Mouse (Mus musculus): ENCODE measurements around the gene Pakap.

Pakap gene

DNA sequence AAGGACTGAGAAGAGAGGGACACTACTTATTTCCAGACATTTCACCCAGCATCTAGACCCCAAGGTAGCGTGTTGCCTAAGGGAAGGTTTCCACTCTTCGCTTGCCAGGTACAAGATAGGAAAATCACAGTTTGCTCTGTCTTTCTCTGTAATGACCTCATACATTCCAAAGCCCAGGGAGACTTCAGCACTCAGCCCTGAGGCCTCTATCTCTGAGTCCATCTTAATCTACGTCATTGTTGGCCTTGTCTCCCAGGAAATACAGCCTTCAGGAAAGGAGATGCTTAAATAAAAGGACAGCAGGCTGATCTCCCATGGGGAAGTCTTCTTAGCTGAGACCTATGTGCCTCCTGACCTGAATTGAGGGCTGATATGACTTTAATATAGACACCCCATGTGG lies 234.4 kb downstream of the Pakap start:
- DNase-seq (ENCODE audit: low spot score) = no peak

DNA sequence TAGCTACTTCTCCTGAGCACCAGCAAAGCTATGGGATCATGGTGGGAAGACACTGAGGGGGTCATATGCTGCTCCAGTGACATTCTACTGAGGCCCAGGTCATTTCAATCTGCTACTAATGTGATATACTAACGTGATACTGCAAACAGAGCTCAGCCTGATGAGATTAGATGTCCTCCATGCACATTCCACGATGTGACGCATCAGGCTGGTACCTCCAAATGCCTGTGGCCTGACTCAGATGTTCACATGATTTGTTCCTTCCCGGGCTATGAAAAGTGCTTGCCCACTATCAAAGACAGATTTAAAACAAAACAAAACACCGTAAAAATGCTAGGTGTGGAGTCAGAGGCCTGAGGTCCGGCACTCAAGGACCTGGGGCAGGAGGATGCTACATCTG lies 236.9 kb downstream of the Pakap start:
- DNase-seq (ENCODE audit: low spot score) = peak; percentile 54

DNA sequence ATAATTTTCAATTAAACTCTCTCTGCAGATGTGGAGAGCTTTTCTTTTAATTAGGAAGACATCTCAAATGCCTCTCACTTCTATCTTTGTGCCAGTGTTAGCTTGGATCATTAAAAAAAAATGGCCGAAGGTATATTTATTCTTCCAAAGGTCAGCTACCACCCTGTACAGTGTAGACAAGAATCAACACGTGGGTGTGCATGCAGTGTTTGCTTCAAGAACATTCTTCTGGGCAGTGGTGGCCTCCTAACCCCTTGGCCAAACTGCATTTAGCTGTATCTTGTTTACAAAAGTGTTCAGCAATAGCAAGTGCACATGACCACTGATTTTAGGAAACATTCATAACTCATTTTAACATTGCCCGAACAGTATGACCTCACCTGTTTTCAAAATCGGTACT lies 241.5 kb downstream of the Pakap start:
- DNase-seq (ENCODE audit: low spot score) = no peak

DNA sequence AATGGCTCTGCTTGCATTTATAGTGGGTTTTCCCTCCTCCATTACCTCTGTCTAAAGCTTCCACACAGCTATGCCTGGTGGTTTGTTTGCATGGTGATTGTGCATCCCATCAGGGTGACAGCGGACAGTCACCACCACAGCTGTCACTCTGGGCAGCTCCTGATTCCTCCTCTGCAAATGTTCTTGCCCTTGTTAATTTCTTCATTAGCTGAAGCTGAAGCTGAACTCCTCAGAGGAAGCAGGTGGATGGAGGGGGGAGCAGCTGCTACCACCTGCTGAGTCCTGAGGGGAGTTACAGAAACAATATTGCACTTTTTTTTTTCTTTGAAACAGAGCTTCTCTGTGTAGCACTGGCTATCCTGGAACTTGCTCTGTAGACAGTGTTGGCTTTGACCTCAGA lies 244.1 kb downstream of the Pakap start:
- no peak for DNase-seq (ENCODE audit: low spot score)

DNA sequence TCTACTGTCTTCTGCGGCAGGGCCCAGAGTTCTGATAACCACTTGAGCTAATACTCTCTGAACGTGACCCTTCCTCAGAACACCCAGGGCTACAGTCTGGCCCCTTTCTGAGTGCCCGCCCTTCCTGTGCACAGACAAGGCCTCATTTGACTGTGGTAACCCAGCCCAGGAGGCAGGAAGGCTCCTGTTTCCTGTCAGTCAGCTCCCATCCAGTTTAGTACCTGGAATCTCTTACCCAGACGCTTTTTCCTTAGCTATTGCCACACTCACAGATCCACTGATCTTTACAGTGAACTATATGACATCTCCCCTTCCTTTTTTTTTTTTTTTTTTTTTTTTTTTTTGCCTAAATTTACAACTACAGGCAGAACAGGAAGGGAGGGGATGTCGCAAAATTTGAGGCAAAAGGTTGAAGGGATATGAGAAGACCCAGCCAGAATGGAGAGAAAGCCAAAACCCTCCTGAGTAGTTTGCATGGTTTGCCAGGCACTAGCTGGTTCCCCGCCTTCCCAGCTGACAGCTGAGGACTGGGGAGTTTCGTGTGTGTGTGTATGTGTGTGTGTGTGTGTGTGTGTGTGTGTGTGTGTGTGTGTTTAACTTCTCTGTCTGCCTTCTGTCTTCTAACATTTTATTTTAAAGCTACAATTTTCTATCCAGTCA lies 245.1 kb downstream of the Pakap start:
- DNase-seq (ENCODE audit: low spot score) = no peak

DNA sequence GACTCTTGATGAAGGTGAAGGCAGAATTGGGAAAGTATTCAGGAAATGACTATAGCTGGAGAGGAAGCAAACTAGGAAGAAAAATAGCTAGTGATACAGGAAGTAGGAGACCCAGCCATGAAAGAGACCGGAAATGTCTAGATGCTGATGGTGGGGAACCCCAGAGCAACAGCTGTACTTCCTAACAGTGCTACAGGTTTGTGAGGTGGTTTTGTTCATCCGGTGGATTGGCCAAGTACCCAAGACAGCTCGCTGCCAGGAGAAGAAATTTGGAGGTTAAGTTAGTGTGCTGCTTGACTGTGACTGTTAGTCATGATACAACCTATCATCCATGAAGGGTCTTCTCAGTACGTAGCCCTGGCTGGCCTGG lies 245.6 kb downstream of the Pakap start:
- no peak for DNase-seq (ENCODE audit: low spot score)

DNA sequence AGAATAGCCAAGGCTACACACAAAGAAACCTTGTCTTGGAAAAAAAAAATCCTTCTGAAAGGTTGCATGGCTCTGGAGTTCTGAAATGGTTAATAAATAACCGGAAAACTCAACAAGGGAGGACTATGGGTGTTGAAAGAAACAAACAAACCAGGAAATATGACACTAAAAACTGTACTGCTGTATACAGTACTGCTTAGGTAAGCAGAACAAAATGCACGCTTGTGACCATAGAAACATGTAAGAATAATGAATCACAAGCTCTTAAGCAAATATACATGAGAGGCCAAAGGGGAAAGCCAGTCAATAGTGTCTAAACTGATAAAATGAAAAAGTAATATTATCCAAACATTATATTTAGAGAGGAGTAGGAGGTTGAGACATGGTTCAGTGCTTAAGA lies 247.4 kb downstream of the Pakap start:
- no peak for DNase-seq (ENCODE audit: low spot score)

DNA sequence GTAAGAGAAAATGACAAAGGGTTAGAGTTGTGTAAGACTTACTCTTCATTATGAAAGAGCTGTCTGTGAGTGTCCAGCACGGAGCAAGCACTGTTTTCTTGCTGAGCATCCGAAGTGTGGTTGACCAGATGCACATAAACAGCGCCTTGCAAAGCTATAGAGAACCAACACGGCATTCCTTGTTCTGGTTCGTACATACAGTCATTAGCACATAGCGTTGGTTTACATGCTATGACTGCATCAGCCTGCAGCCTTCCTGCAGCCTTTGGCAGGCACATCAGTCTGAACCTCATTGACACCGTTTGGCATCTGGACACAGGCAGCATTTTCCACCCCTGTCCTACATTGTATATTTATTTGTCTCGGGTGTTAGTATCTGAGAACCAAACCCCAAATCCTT lies 248.2 kb downstream of the Pakap start:
- DNase-seq (ENCODE audit: low spot score) = no peak

DNA sequence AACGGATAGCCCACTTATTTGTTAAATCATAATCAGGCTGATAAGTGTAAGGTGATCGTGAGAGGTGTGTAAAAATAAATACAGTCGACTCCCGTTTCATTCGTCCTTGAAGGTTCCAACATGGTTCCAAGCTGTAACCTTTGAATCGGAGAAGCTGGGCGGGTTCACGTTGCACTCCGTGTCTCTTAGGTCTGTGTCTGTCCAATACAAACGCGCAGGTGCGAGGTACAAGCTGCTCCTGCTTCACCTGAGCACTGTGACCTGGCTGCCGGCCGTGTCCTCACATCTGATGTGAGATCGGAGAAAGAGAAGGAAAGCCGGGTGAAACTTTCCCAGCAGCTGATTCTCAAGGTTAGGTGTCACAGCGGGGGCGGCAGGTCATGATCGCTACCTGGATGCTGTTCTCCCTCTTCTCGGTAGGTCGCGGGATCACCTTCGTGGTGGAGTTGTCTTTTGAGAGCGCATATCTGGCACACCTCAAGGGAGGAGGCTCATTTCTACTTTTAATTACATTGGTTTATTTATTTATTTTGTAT lies 252.9 kb downstream of the Pakap start:
- DNase-seq (ENCODE audit: low spot score) = no peak

DNA sequence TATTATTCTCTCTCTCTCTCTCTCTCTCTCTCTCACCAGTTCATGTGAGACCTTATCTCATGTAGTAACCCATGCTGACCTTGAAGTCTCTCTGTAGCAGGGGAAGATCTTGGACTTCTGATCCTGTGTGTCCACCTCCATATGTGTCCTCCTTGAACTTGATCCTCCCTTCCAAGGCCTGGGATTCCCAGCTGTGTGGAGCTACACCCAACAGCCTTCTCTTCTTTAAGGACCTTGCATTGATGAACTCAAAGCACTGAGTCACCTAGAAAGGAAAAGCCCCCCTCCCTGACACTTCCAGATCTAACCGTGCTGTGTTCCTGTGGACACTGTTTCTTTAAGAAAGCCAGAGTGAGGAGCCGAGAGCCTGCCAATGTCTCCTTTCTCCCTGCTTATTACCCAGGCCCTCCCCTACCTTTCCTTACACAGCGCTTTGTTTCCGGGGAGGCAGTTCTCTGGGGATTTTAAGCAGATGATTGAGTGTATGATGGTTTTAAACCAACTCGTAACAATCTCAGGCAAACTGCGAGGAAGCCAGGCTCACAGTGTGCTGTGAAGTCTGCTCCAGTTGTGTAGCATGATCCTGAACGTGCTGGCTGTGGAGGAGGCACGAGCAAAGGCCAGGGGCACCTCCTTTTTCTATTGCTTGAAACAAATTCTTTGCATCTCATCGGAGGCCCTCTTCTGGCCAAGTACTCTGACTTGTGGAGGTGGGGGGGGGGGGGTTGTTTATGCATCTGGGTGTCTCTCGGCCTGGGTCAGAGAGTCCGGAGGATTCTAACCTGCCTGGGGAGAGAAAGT lies 253.8 kb downstream of the Pakap start:
- no peak for DNase-seq (ENCODE audit: low spot score)

DNA sequence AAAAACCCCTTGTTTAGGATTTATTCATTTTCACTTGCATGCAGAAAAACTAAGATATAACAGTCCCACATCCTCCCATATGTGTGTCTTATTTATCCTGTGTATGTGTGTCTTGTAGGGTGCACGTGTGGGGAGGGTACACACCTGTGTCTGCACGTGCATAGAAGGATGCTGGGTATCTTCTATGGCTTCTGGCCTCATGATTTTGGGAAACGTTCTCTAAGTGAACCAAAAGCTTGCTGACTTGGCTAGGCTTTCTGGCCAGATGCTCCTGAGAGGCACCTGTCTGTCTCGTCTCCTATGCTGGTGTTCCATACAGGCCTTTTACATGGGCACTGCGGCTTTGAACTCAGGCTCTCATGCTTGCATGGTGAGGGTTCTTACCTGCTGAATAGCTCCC lies 254.7 kb downstream of the Pakap start:
- no peak for DNase-seq (ENCODE audit: low spot score)

DNA sequence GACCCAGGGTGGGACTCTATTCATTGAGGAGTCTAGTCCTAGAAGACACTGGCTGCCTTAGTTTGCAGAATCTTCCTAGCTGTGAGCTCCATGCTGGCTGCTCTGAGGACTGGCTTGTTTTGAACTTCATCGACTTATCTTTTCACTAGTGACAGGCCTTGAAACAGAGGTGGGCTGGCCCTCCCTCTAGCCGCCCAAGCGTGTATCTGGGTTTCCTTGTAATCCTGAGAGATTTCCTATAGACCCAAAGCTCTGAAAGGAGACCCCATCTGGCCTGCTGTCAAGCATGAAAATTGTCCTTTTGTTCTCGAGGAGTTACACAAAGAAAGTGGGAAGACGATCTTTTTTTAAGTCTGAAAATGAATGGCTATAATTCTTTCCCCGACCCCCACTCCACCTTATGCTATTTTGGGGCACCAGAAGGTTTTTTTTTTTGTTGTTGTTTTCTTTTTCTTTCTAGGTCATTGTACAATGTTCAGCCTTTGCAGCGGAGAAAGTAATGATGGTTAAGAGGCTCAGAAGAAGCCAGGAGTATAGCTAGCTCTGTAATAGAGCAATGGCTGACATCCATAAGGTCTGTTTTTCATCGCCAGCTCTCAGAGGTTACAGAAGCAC lies 256.8 kb downstream of the Pakap start:
- DNase-seq (ENCODE audit: low spot score) = no peak

DNA sequence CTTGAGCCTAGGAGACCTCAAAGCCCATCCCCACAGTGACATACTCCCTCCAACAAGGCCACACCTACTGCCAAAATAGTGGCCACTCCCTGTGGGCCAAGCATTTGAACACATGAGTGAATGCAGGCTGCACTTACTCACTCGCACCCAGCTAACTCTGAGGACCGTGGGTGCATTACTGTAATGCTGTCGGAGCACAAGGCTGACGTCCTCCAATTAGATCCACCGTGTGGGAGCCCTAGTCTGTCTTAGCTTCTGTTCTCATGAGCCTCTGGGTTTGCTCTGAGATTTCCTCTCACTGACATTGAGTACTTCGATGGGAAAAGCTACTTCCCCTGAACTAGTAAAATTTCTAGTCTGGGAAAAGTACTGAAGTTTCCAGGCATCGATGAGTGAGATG lies 258.3 kb downstream of the Pakap start:
- no peak for DNase-seq (ENCODE audit: low spot score)

DNA sequence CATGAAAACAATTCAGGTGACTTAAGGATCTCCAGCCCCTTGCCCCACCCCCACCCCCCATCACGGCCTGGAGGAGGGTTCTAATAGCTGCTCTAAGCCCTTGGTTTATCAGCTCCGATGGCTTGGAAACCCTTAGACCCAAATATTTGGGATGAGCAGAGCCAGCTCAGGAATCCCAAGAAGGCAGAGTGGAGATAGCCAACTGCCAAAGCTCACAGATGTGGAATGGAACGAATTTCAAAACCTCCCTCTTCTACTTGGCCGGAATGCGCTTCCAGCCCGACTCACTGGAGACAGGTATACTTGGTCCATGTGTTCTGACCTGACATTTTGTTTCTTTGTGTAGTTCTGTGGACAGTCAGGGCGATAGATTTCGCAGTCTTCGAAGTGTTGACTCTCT lies 261.2 kb downstream of the Pakap start:
- DNase-seq (ENCODE audit: low spot score) = no peak

DNA sequence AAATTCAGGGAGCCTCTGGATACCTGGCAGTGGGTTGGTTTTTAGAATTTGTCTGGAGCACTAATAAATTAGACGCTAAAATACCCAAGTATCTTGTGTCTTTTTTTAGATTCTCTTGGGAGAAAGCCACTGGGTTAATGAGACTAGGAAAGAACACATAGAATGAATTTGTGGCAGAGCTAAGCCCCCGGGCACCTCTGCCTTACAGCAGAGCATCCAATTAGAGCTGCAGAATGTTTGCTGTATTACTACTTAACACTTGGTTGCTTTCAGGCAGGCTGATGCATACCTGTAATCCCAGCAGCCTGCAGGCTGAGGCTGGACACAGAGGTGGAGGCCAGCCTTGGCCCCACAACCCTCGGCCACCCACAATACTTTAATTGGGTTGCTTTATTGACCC lies 261.8 kb downstream of the Pakap start:
- no peak for DNase-seq (ENCODE audit: low spot score)

DNA sequence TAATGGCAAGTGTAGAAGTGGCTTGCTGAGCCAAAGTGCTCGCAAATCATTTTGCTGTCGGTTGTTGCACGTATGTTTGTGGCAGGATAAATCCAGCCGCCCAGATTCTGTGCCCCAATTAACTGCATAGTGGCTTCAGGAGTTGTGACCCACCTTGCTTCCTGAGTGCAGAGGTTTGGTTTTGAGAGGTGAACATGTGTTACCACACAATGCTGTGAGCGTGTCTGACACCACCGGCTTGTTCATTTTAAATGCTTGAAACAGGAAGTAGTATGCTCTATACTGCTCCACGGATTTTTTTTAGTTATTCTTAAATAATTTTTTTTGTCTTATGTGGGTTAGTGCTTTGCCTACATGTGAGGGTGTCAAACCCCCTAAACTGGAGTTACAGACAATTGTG lies 264.3 kb downstream of the Pakap start:
- DNase-seq (ENCODE audit: low spot score) = no peak

DNA sequence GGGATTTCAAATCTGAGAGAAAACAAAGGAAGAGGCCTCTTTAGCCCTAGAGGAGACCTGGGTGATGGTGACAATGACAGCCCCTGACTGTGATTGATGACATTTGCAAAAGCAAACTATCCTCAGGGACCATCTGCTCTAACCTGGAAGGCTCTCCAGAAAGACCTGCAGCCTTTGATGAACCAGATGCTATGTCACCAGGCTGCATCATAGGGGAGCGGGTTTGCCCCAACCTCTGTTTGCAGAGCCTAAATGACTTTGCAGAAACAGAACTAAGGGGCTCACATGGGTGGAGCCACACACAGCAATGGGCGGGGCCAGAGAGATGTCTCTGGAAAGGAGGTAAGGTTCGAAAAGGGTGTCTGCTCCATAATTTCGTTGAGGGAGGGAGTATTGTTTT lies 265.1 kb downstream of the Pakap start:
- no peak for DNase-seq (ENCODE audit: low spot score)

DNA sequence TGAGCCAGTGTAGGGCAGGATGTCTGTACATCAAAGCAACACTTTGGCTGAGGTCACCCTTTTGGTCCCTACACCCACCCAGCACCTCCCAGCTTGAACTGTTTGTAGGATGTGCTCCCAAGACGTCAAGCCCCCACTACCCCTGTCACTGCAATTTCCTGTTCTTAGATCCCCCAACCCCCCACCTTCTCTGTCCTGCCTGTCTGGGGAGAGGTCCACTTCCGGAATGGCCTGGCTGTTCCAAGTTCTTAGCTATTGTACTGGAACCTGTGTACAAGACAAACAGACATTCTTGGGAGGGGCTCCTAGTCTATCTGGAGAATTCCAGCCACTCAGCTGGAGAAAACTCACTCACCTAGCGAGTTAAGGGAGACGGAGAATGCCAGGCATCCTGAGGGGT lies 266.2 kb downstream of the Pakap start:
- DNase-seq (ENCODE audit: low spot score) = no peak

DNA sequence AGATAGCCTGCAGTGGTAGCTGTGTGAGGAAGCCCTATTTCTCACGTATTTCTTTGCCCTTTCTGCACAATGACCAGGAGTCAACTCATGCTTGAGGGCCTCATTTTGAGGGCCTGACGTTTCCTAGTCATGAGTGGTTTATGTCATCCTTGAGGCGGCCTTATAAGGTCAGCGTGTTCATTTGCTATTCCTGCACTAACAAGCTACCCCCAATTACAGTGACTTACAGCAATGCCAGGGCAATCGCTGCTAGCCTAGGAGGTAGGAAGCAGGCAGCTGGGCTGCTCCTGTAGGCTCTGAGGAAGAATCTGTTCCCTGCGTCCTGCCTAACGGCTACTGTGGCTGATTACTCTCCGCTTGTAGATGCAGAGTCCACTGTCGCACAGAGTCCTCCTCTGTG lies 269.1 kb downstream of the Pakap start:
- no peak for DNase-seq (ENCODE audit: low spot score)

DNA sequence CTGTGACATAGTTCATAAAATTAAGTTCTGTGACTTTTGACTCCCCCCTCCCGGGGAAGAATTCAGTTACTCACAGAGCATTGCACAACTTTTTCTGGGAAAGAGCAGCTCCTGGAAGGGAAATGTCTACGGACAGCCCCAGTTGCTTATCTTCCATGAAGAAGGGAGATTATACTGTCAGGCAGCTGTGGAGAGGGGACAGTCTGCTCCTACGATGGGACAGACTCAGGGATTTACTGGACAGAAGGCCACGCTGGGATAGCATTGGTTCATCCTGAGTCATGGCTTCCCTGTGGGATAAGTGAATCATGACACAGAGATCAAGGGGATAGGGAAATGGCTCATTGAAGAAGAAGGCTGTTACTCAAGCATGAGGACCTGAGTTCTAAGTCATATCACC lies 271.4 kb downstream of the Pakap start:
- DNase-seq (ENCODE audit: low spot score) = no peak

DNA sequence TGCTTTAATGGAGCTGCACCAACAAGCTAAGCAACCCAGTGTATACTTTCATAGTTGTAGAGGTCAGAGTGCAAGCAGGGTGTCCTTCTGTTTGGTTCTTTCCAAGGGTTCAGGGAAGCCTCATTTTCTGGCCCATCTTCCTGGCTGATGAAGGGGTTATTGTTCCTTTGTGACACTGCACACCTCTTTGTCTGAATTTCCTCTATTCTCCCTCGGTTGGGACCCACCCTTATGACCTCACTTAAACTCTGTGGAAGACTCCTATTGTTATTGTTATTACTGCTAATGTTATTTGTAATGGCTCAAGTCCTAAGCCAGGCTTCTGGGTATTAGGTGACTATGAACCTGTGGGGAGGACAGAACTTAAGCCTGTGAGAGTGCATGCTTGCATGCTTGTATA lies 273.9 kb downstream of the Pakap start:
- DNase-seq (ENCODE audit: low spot score) = no peak

DNA sequence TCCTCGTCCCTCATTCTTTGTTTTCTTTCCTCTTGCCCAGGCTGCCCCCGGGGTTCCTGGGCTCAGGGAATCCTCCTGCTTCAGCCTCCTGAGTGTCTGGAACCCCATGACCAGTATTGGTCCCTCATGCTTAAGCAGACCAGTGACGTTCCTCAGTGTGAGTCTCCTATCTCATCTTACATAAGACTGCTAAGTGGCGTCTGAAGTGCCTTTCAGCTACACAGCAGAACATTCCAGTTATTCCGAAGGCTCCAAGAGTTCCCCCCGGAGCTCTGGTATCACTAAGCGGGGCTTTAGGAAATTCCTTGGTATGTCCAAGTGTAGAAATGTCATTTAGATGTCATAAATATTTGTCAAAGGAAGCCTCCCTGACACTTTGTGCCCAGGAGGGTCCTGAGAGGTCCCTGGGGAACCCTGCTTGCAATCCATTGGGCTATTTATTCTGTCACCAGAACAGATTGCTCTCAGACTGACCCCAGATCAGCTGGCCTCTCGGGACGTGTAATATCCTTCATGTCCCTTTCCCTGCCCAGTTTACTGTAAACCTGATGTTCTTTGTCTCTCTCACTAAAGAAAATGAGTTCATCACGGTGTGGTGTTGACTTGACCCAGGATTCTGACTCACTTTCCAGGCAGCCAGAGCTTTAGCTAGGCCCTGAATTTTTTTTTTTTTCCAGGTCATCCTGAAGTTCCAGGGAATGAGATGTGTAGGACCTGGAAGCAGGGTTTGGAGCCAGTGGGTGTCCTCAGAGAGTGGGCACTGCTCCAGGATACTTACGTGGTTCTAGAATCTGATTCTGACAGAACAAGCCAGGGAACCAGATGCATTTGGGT lies 274.7 kb downstream of the Pakap start:
- DNase-seq (ENCODE audit: low spot score) = no peak

Measured in urinary bladder, postnatal 14 days (tissue).